Mouse (Mus musculus) megakaryocyte, embryonic 14.5 days (primary cell): ENCODE data around the gene Shc1.

ENCODE experiments used
- FLI1 ChIP-seq: IDR thresholded peaks from 2 replicates; pipeline ENCODE4 v1.6.1; 2012; ENCODE audit warnings: low read length, inconsistent platforms, mixed read lengths
- GATA1 ChIP-seq: IDR thresholded peaks from 3 replicates; pipeline ENCODE4 v1.6.1; 2012; ENCODE audit warnings: mixed read lengths, low read length, inconsistent platforms, borderline replicate concordance

DNA sequence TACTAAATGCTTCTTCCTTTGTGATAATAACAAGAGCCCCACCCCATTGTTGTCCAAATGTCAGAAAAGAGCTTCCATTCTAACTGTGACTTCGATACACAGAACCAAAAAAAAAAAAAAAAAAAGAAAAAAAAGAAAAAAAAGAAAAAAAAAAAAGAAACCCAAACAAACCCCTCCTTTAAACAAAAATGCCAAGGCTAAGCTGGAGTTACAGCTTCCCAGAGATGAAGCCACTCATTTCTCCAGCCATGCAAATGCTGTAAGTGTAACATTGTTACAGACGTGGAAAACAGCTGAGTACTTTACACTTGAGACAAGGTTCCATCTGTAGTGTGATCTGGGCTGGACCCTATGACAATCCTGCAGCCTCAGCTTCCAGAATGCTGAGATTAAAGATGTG is 1.1 kb upstream of the Shc1 start:
- no peak for TF ChIP-seq GATA1
- TF ChIP-seq FLI1, result no peak
